Mouse (Mus musculus) embryonic facial prominence, embryonic 10.5 days (tissue): ENCODE measurements around the gene Ipo8. TPM values are rescaled to one million over a fixed set of nuclear protein-coding genes. Genes with fewer than 3 reads are reported as not detected.

ENCODE experiments used
- DNase-seq: peaks from one replicate; pipeline ENCODE4 v3.0.0-alpha.2; 2017; ENCODE audit warnings: low spot score
- H3K27ac ChIP-seq: fragments of 300-500 bp; sonication (generic); replicated peaks from 2 replicates; pipeline ENCODE4 v1.5.1; 2016; ENCODE audit warnings: mild to moderate bottlenecking
- H3K27me3 ChIP-seq: fragments of 300-500 bp; sonication (generic); replicated peaks from 2 replicates; pipeline ENCODE4 v1.6.1; 2016; ENCODE audit warnings: low read depth, mild to moderate bottlenecking; ENCODE audit not compliant: poor library complexity, severe bottlenecking
- H3K36me3 ChIP-seq: fragments of 300-500 bp; sonication (generic); replicated peaks from 2 replicates; pipeline ENCODE4 v1.6.1; 2016; ENCODE audit warnings: mild to moderate bottlenecking, moderate library complexity
- H3K4me1 ChIP-seq: fragments of 300-500 bp; sonication (generic); 2 replicates; pipeline ENCODE4 v1.6.1; 2016
- H3K4me3 ChIP-seq: fragments of 300-500 bp; sonication (generic); 2 replicates; pipeline ENCODE4 v1.5.1; 2016; ENCODE audit warnings: mild to moderate bottlenecking, moderate library complexity
- H3K9me3 ChIP-seq: fragments of 300-500 bp; sonication (generic); 2 replicates; pipeline ENCODE4 v1.6.1; 2016; ENCODE audit warnings: mild to moderate bottlenecking
- WGBS: fragments of 180-500 bp; shearing (Covaris S2); methylation state at CpG from one replicate; pipeline ENCODE4 v1.1.7; 2016; 5-methylcytosine and 5-hydroxymethylcytosine counted together
- polyA plus RNA-seq: library from polyadenylated mRNA; unstranded; fragments of >200 nt; fragmentation: Nextera tagmentation; extraction: Ambion mirVana; gene quantifications from 2 replicates; pipeline ENCODE4 v1.2.1, GENCODE M21; 2016

The Ipo8 gene
- polyA plus RNA-seq = 31.1 and 31.5 TPM in 2 replicates

DNA sequence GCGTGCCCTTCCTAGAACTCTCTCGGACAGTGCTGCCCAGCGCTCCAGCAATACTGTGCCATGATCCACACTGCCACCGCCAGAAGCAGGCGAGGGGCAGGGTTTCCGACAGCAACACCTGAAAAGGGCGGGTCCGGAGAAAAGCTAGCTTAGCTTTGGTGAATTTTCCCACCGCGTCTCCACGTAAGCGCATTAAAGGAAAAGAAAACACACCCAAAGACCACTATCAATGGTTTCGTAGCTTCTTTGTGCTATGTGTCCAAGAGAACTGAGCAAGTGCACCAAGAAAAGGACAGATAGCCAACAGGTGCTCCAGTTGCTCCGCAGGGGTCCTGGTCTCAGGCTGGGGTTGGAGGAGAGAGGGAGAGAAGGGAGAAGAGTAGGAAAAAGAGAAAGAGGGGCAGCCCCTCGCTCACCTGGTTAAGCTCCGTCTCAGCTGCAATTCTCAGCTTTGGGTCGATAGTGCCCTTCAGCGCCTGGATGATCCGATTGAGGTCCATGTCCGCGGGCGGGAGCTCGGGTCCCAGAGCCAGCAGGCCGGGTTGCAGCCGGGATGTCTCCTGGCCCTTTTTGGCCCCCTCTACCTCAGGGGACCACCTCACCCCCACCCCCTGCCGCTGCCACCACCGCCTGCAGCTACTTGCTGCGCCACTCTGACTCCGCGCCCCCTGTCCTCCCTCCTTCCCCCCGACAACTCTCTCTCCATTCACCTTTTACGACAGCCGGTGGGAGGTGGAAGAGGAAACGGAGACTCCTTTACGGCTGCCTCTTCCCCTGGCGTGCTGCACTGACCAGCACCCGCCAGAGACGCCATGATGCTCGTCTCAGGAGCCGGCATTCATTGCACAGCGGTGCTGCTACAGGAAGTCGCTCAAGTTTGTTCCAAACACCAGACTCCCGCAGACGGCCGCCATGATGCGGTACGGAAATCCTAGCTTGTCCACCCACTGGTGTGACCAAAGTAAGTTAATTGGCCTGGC, at the start of gene Ipo8:
TSS of gene Ipo8 (minus strand) at position 720 of the 980 bp plus-strand sequence.
- peak within 1 kb of the TSS; percentile 86 for H3K4me3 ChIP-seq
- H3K4me1 ChIP-seq = peaks cover 19% of the 10 kb centered on the region
- peak within 1 kb of the TSS; percentile 91 for H3K27ac ChIP-seq
- DNase-seq = peak; percentile 94
- under 1% methylated on average over 47 of the region's 47 CpGs for WGBS
- H3K27me3 ChIP-seq = no peaks in the 10 kb centered on the region
- no peaks in the 10 kb centered on the region for H3K9me3 ChIP-seq
- H3K36me3 ChIP-seq = no peaks in the 10 kb centered on the region

DNA sequence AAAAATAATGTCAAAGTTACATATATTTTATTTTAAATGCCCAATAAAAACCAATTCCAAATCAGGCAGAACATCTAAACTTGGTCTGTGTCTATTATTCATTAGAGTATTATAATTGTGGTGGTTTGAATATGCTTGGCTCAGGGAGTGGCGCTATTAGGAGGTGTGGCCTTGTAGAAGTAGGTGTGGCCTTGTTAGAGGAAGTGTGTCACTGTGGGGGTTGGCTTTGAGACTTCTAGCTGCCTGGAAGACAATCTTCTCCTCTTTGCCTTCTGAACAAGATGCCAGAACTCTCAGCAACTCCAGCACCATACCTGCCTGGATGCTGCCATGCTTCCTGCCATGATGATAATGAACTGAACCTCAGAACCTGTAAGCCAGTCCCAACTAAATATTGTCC, 42.6 kb upstream of the Ipo8 start:
- WGBS = 91% methylated on average over 1 of the region's 1 CpGs
- Histone ChIP-seq H3K36me3 (peaks cover 3% of the 10 kb centered on the region; the same call in 1 of the 2 replicates), H3K4me1 (no peaks in the 10 kb centered on the region), H3K4me3 (no peak overlapping the region), H3K27me3 (no peaks in the 10 kb centered on the region), H3K27ac (no peak overlapping the region), H3K9me3 (no peaks in the 10 kb centered on the region)
- no peak for DNase-seq

DNA sequence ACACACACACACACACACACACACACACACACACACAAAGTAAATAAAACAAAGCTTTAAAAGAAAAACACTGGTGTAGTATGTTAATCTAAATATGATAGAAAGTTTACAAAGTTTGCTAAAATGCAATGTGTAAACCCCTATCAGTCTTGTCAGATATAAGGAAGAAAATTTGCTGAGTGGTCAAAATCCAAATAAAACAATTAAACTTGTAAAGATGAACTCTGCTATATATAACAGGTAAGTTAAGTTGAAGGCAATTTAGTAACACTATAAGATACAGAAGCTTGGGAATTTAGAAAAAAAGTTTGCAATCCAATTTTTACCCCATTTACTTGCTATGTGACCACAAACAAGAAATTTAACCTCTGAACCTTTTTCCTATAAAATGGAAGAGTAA, 14.4 kb upstream of the Ipo8 start:
- no peaks in the 10 kb centered on the region for H3K9me3 ChIP-seq
- H3K4me3 ChIP-seq = no peak overlapping the region
- no peak overlapping the region for H3K27ac ChIP-seq
- peaks cover 4% of the 10 kb centered on the region; the same call in 1 of the 2 replicates for H3K36me3 ChIP-seq
- H3K27me3 ChIP-seq = no peaks in the 10 kb centered on the region
- no peaks in the 10 kb centered on the region for H3K4me1 ChIP-seq
- DNase-seq = no peak

DNA sequence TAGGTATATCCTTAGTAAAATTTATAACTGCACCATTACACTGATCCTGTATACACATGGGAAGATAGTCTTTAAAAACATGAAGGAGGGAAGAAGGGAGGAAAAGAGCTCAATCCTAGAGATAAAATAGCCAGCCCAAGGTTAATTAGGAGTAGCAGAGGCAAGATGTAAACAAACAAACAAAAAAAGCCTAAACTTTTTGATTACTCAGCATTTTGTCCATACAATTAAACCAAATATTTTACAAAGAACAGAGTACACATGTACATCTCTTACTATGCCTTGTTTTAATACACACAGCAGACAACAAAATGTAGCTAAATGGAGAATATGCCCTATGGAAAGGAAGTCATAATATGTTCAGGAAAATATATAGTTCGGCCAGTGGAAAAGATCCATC, 10.5 kb upstream of the Ipo8 start:
- H3K9me3 ChIP-seq = no peaks in the 10 kb centered on the region
- H3K27me3 ChIP-seq = no peaks in the 10 kb centered on the region
- no peak for DNase-seq

DNA sequence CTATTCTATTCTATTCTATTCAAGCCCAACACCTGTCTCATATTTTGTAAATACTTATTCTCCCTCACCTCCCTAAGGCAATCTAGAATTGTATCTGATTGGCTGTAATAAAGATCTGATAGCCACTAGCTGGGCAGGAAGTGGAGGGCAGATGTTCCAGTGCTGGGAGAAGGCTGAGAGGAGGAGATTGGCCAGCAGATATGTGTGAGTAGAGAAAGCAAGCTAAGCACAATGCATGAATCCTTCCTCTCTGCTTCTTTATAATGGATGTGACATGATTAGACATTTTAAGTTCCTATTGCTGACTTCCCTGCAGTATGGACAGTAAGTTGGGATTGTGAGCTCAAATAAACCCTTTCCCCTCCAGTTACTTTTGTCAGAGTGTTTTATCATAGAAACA, 7.2 kb upstream of the Ipo8 start:
- H3K9me3 ChIP-seq = no peaks in the 10 kb centered on the region

More for the DNA sequence above, 10.5 kb upstream of the Ipo8 start:
- WGBS = 92% methylated on average over 1 of the region's 1 CpGs
- Histone ChIP-seq H3K4me1 (no peaks in the 10 kb centered on the region), H3K27ac (no peak overlapping the region), H3K36me3 (peaks cover 4% of the 10 kb centered on the region; the same call in 1 of the 2 replicates), H3K4me3 (no peak overlapping the region)

DNA sequence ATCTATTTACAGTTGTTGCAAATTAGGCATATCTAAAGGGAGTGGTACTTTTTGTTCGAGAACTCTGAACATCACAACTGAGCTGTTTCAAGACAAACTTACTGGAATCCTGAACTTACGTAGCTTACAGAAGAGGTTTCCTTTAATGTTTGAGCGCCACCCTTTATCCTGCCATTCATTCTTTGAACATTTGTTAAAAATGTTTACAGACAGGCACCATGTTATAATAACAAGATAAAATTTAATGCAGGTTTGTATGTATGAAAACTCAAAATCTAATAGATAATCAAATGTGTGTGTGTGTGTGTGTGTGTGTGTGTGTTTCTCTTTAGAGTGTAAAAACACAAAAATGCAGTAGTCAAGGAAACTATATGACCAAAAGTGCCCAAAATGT, 458 bp upstream of the Ipo8 start:
- H3K9me3 ChIP-seq = no peaks in the 10 kb centered on the region
- H3K4me3 ChIP-seq = peak overlapping the region; percentile 86
- H3K4me1 ChIP-seq = peaks cover 19% of the 10 kb centered on the region
- H3K27ac ChIP-seq = peak overlapping the region; percentile 91
- WGBS = 35% methylated on average over 3 of the region's 3 CpGs
- no peak for DNase-seq
- no peaks in the 10 kb centered on the region for H3K27me3 ChIP-seq
- no peaks in the 10 kb centered on the region for H3K36me3 ChIP-seq

More for the DNA sequence above, 7.2 kb upstream of the Ipo8 start:
- H3K4me3 ChIP-seq = no peak overlapping the region
- no peak for DNase-seq
- H3K27me3 ChIP-seq = no peaks in the 10 kb centered on the region
- no peak overlapping the region for H3K27ac ChIP-seq
- H3K4me1 ChIP-seq = no peaks in the 10 kb centered on the region
- peaks cover 4% of the 10 kb centered on the region; the same call in 1 of the 2 replicates for H3K36me3 ChIP-seq

DNA sequence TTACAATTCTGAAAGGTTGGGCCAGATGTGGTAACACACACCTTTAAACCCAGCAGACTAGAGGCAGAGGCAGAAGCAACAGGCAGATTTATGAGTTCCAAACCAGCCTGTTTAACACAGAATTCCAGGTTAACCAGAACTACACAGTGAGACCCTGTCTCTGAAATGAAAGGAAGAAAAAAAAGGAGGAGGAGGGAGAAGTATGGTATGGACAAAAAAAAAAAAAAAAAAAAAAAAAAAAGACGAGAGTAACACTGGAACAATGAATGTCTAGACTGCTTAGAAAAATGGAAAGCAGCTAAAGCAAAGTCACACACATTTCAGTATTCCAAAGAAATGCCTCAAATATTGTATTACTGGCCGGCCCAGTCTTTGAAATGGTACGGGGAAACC, 916 bp downstream of the Ipo8 start:
- H3K9me3 ChIP-seq = no peaks in the 10 kb centered on the region
- H3K36me3 ChIP-seq = no peaks in the 10 kb centered on the region
- no peak for DNase-seq
- no peaks in the 10 kb centered on the region for H3K27me3 ChIP-seq
- peak overlapping the region; percentile 91 for H3K27ac ChIP-seq
- H3K4me3 ChIP-seq = peak overlapping the region; percentile 86
- H3K4me1 ChIP-seq = peaks cover 19% of the 10 kb centered on the region
- 5% methylated on average over 3 of the region's 3 CpGs for WGBS

DNA sequence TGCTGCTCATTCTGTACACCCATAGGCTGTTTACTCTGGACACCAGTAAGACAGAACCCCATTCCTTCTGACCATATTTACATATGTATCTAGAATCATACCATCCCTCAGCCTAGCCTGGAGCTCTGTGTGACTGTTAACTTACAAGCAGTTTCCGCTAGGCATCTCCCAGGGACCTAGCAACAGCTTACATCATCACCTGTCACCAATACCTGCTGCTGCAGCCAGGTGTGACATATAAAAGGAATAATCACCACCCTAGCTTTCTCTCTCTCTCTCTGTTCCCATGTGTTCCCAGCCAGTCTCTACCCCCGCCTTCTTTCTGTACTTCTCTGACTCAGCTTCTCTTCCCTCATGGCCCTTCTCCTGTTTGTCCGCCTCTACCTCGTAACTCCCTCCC, 5.1 kb downstream of the Ipo8 start:
- H3K4me1 ChIP-seq = peaks cover 13% of the 10 kb centered on the region
- H3K27ac ChIP-seq = no peak overlapping the region
- H3K4me3 ChIP-seq = no peak overlapping the region
- H3K36me3 ChIP-seq = peaks cover 16% of the 10 kb centered on the region
- DNase-seq = no peak
- 86% methylated on average over 4 of the region's 4 CpGs for WGBS
- H3K9me3 ChIP-seq = no peaks in the 10 kb centered on the region
- no peaks in the 10 kb centered on the region for H3K27me3 ChIP-seq

DNA sequence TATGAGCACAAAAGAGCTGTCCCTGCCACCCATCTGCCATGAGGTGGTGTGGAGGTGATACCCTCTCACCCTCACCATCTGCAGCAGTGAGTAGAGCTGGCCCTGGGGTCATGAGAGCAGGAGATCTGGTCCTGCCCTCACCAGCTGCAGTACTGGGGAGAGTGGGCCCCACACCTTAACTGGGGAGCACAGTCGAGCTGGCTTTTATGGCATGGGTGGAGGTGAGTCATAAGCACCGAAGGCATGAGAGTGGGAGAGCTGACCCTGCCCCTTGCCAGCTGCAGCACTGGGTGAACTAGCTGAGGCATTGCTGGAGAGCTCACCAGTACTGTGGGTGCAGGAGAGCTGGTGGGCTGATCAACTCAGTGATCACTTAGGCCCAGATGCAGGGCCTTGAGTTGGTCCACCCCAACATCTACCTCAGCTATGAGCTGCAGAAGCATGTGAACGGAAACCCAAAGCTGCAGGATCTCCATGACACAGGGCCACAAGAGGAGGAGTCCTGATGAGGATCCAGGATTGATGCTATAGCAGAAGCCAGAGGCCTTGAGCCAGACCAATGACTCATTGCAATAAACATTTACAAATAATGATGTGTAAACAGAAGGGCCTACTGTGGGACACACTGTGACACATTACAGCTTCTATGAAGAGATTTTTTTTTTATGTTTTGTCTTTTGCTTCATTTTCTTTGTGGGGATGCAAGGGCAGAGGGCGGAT, 12.5 kb downstream of the Ipo8 start:
- no peak overlapping the region for H3K27ac ChIP-seq
- no peaks in the 10 kb centered on the region for H3K4me1 ChIP-seq
- no peak for DNase-seq
- no peaks in the 10 kb centered on the region for H3K27me3 ChIP-seq
- no peaks in the 10 kb centered on the region for H3K9me3 ChIP-seq
- 89% methylated on average over 4 of the region's 4 CpGs for WGBS
- H3K4me3 ChIP-seq = no peak overlapping the region
- H3K36me3 ChIP-seq = peaks cover 70% of the 10 kb centered on the region

DNA sequence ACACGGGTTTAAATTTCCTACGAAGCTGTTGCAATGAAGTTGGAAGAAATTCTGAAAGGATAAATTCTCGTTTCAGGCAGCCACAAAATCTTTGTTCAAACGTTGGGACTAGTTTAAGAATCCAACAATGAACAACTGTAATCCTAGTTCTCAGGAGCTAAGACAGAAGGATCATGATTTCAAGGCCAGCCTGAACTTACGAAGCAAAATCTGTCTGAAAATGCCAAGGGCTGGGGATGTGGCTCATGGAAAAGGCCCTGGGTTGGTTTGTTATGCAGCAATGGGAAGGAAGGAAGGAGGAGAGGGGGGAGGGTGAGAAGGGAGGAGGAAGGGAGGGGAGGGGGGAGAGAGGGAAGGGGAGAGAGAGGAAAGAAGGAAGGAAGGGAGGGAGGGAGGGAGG, 14.5 kb downstream of the Ipo8 start:
- H3K36me3 ChIP-seq = peaks cover 82% of the 10 kb centered on the region
- WGBS = 87% methylated on average over 5 of the region's 5 CpGs
- no peaks in the 10 kb centered on the region for H3K27me3 ChIP-seq
- no peak overlapping the region for H3K4me3 ChIP-seq
- H3K9me3 ChIP-seq = no peaks in the 10 kb centered on the region
- H3K4me1 ChIP-seq = no peaks in the 10 kb centered on the region
- H3K27ac ChIP-seq = no peak overlapping the region
- no peak for DNase-seq

DNA sequence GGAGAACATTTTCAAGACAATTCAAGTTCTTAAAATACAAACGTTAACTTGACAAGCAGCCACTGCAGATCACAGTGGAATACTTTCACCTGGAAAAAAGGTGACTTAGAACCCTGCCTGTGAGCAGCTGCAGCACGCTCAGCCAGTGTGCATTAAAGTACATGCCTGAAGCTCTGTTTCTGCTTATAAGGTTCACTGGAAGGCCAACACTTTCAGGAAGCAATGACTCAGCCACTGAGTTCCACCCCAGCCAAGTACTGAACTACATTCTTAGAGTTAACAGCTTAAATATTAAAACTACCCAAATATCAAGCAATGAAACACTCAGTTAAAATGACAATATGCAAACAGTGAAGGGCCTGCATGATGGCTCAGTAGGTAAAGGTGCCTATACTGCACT, 20.1 kb downstream of the Ipo8 start:
- DNase-seq = no peak
- no peak overlapping the region for H3K27ac ChIP-seq
- H3K36me3 ChIP-seq = peaks cover 82% of the 10 kb centered on the region
- WGBS = 86% methylated on average over 2 of the region's 2 CpGs
- H3K4me1 ChIP-seq = no peaks in the 10 kb centered on the region
- no peaks in the 10 kb centered on the region for H3K27me3 ChIP-seq
- no peak overlapping the region for H3K4me3 ChIP-seq
- H3K9me3 ChIP-seq = peaks cover 4% of the 10 kb centered on the region; the same call in 1 of the 2 replicates

DNA sequence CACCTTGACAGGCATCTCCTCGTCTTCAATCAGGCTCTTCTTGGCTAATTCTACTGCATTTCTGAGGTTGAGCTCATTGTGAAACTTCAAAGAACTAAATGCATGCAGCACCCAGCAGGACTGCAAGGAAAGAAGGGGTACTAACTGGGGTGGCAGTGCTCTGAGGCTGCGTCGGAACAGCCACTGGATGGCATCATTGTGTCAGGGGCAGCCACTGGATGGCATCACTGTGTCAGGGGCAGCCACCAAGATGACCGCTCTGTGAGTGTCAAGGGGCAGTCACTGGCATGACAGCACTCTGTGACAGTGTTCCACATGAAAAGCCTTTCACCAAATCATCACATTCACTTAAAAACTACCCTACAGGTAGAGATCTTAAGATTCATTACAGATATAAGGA, 31.5 kb downstream of the Ipo8 start:
- no peak overlapping the region for H3K4me3 ChIP-seq
- no peak overlapping the region for H3K27ac ChIP-seq
- no peak for DNase-seq
- H3K27me3 ChIP-seq = no peaks in the 10 kb centered on the region
- no peaks in the 10 kb centered on the region for H3K4me1 ChIP-seq
- peaks cover 87% of the 10 kb centered on the region for H3K36me3 ChIP-seq
- WGBS = 82% methylated on average over 4 of the region's 4 CpGs
- H3K9me3 ChIP-seq = no peaks in the 10 kb centered on the region
